Mouse (Mus musculus): ENCODE measurements at regions not wholly inside any gene's neighbourhood (a gene's known extent, or its start where the extent isn't known, plus 50 kb on each side); places are given as distances from the start of the nearest gene placed in this dataset.

DNA sequence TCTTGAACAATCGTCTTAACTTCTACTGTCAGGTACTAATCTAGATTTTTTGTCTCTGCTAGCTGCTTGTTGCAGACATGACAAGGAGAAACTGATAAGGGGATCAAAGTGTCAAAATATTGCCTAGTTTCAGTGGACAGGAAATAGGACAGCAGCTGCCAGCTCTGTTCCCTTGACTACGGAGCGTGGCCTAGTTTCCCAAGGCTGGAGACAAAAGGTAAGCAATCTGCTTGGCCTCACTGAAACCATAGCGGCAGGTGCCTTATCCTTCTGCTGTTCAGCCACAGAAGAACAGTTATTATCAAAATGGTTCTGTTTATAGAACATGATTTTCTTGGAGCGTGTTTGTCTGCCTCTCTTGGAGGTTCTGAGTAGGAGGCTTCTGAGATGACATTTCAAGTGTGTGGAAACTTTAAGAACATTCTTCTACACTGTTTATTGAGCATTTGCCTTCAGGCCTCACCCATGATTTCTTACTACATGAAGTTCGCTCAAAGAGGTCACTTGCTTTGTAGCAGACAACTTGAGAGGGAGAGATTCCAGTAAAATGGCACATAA is 712.1 kb downstream of the Sorcs1 start:
- TF ChIP-seq CTCF (IDR thresholded peaks at IDR 0.05; ENCODE audit: borderline replicate concordance, extremely low read depth, insufficient read depth, insufficient read length), result no peak
- TF ChIP-seq POLR2A (IDR thresholded peaks at IDR 0.05; ENCODE audit: borderline replicate concordance, extremely low read depth, insufficient read depth, insufficient read length, poor library complexity, severe bottlenecking), result no peak

Measured in brain, embryonic 14.5 days (tissue).